Mouse (Mus musculus): ENCODE measurements around the gene Smim1. TPM values are rescaled to one million over a fixed set of nuclear protein-coding genes. Genes with fewer than 3 reads are reported as not detected.
A peak's percentile ranks its signal among the peaks of the same experiment; 100 is the strongest.

Gene Smim1
- polyA plus RNA-seq, 1 experiment from 2014 or later, result 10.5 TPM

- Histone ChIP-seq H3K27me3 (ENCODE audit: control insufficient read depth, insufficient read depth, low read length) (no peaks in the 10 kb centered on the region), H3K4me3 (ENCODE audit: low read depth, low read length) (peak within 1 kb of the TSS; percentile 97), H3K4me2 (ENCODE audit: low read depth) (peak within 1 kb of the TSS; percentile 96), H3K9ac (ENCODE audit: low read length) (peak within 1 kb of the TSS; percentile 93), H3K4me1 (ENCODE audit: control insufficient read depth, insufficient read depth, low read length) (peaks cover 9% of the 10 kb centered on the region), H3K36me3 (ENCODE audit: control insufficient read depth, insufficient read depth, low read length) (peaks cover 5% of the 10 kb centered on the region; the same call in 1 of the 2 replicates), H3K27ac (ENCODE audit: low read depth, low read length) (no peak within 1 kb of the TSS), H3K9me3 (ENCODE audit: control insufficient read depth, low read length) (no peaks in the 10 kb centered on the region)
- ATAC-seq (ENCODE audit: insufficient read depth, low FRiP score, low TSS enrichment) (peak; percentile 93), DNase-seq (ENCODE audit: low spot score) (peak; percentile 88)
- 0% methylated on average over 48 of the region's 59 CpGs for WGBS
Observed at GRCm38 (mm10) chr4:154011646-154012089, 14.4 kb downstream of the Smim1 start, which contains the start of gene Lrrc47. Lrrc47 (plus strand) TSS chr4:154011731.

- Histone ChIP-seq H3K4me2 (ENCODE audit: low read depth) (peak overlapping the region; percentile 96), H3K36me3 (ENCODE audit: control insufficient read depth, insufficient read depth, low read length) (peaks cover 4% of the 10 kb centered on the region; the same call in 1 of the 2 replicates), H3K4me3 (ENCODE audit: low read depth, low read length) (peak overlapping the region; percentile 97), H3K27me3 (ENCODE audit: control insufficient read depth, insufficient read depth, low read length) (no peaks in the 10 kb centered on the region), H3K4me1 (ENCODE audit: control insufficient read depth, insufficient read depth, low read length) (peaks cover 9% of the 10 kb centered on the region), H3K9ac (ENCODE audit: low read length) (peak overlapping the region; percentile 93), H3K9me3 (ENCODE audit: control insufficient read depth, low read length) (no peaks in the 10 kb centered on the region), H3K27ac (ENCODE audit: low read depth, low read length) (no peak overlapping the region)
- DNase-seq (ENCODE audit: low spot score) (no peak), ATAC-seq (ENCODE audit: insufficient read depth, low FRiP score, low TSS enrichment) (no peak)
- 29% methylated on average over 13 of the region's 13 CpGs for WGBS
Observed at GRCm38 (mm10) chr4:154010907-154011645, 15.0 kb downstream of the Smim1 start.

GRCm38 (mm10) chr4:154007759-154008158 lies 18.3 kb downstream of the Smim1 start:
- DNase-seq (ENCODE audit: low spot score), result no peak
- Histone ChIP-seq H3K36me3 (ENCODE audit: control insufficient read depth, insufficient read depth, low read length) (peaks cover 7% of the 10 kb centered on the region), H3K9me3 (ENCODE audit: control insufficient read depth, low read length) (no peaks in the 10 kb centered on the region), H3K27ac (ENCODE audit: low read depth, low read length) (no peak overlapping the region), H3K9ac (ENCODE audit: low read length) (no peak overlapping the region), H3K4me1 (ENCODE audit: control insufficient read depth, insufficient read depth, low read length) (peaks cover 3% of the 10 kb centered on the region), H3K4me2 (ENCODE audit: low read depth) (no peak overlapping the region), H3K27me3 (ENCODE audit: control insufficient read depth, insufficient read depth, low read length) (no peaks in the 10 kb centered on the region), H3K4me3 (ENCODE audit: low read depth, low read length) (no peak overlapping the region)
- WGBS, result 83% methylated on average over 4 of the region's 4 CpGs
- ATAC-seq (ENCODE audit: insufficient read depth, low FRiP score, low TSS enrichment), result no peak

GRCm38 (mm10) chr4:154006264-154006663 lies 19.8 kb downstream of the Smim1 start:
- ATAC-seq (ENCODE audit: insufficient read depth, low FRiP score, low TSS enrichment) (no peak), DNase-seq (ENCODE audit: low spot score) (no peak)
- no peaks in the 10 kb centered on the region for H3K9me3 ChIP-seq (ENCODE audit: control insufficient read depth, low read length)
- H3K4me2 ChIP-seq (ENCODE audit: low read depth), result no peak overlapping the region
- no peak overlapping the region for H3K4me3 ChIP-seq (ENCODE audit: low read depth, low read length)
- H3K9ac ChIP-seq (ENCODE audit: low read length), result no peak overlapping the region
- H3K27me3 ChIP-seq (ENCODE audit: control insufficient read depth, insufficient read depth, low read length), result no peaks in the 10 kb centered on the region
- H3K27ac ChIP-seq (ENCODE audit: low read depth, low read length), result no peak overlapping the region
- WGBS, result 89% methylated on average over 6 of the region's 6 CpGs
- H3K4me1 ChIP-seq (ENCODE audit: control insufficient read depth, insufficient read depth, low read length), result no peaks in the 10 kb centered on the region
- H3K36me3 ChIP-seq (ENCODE audit: control insufficient read depth, insufficient read depth, low read length), result peaks cover 10% of the 10 kb centered on the region

GRCm38 (mm10) chr4:154005488-154005887 lies 20.5 kb downstream of the Smim1 start:
- no peak overlapping the region for H3K4me3 ChIP-seq (ENCODE audit: low read depth, low read length)
- DNase-seq (ENCODE audit: low spot score), result no peak
- H3K9ac ChIP-seq (ENCODE audit: low read length), result no peak overlapping the region
- WGBS, result 88% methylated on average over 5 of the region's 5 CpGs
- H3K27me3 ChIP-seq (ENCODE audit: control insufficient read depth, insufficient read depth, low read length), result no peaks in the 10 kb centered on the region
- peaks cover 10% of the 10 kb centered on the region for H3K36me3 ChIP-seq (ENCODE audit: control insufficient read depth, insufficient read depth, low read length)
- no peak overlapping the region for H3K27ac ChIP-seq (ENCODE audit: low read depth, low read length)
- no peaks in the 10 kb centered on the region for H3K4me1 ChIP-seq (ENCODE audit: control insufficient read depth, insufficient read depth, low read length)
- no peak for ATAC-seq (ENCODE audit: insufficient read depth, low FRiP score, low TSS enrichment)
- no peaks in the 10 kb centered on the region for H3K9me3 ChIP-seq (ENCODE audit: control insufficient read depth, low read length)
- no peak overlapping the region for H3K4me2 ChIP-seq (ENCODE audit: low read depth)

- Histone ChIP-seq H3K9ac (ENCODE audit: low read length) (no peak overlapping the region), H3K4me1 (ENCODE audit: control insufficient read depth, insufficient read depth, low read length) (no peaks in the 10 kb centered on the region), H3K27me3 (ENCODE audit: control insufficient read depth, insufficient read depth, low read length) (no peaks in the 10 kb centered on the region), H3K4me3 (ENCODE audit: low read depth, low read length) (no peak overlapping the region), H3K27ac (ENCODE audit: low read depth, low read length) (no peak overlapping the region), H3K36me3 (ENCODE audit: control insufficient read depth, insufficient read depth, low read length) (peaks cover 18% of the 10 kb centered on the region), H3K9me3 (ENCODE audit: control insufficient read depth, low read length) (no peaks in the 10 kb centered on the region), H3K4me2 (ENCODE audit: low read depth) (no peak overlapping the region)
- WGBS, result 91% methylated on average over 8 of the region's 8 CpGs
- no peak for DNase-seq (ENCODE audit: low spot score)
- no peak for ATAC-seq (ENCODE audit: insufficient read depth, low FRiP score, low TSS enrichment)
Observed at GRCm38 (mm10) chr4:153993505-153993904, 32.5 kb downstream of the Smim1 start.

- WGBS, result 91% methylated on average over 10 of the region's 10 CpGs
- H3K27ac ChIP-seq (ENCODE audit: low read depth, low read length), result no peak overlapping the region
- no peaks in the 10 kb centered on the region for H3K9me3 ChIP-seq (ENCODE audit: control insufficient read depth, low read length)
- no peak overlapping the region for H3K4me3 ChIP-seq (ENCODE audit: low read depth, low read length)
- H3K4me2 ChIP-seq (ENCODE audit: low read depth), result no peak overlapping the region
- ATAC-seq (ENCODE audit: insufficient read depth, low FRiP score, low TSS enrichment), result no peak
- peaks cover 20% of the 10 kb centered on the region for H3K36me3 ChIP-seq (ENCODE audit: control insufficient read depth, insufficient read depth, low read length)
- H3K27me3 ChIP-seq (ENCODE audit: control insufficient read depth, insufficient read depth, low read length), result no peaks in the 10 kb centered on the region
- DNase-seq (ENCODE audit: low spot score), result no peak
- no peak overlapping the region for H3K9ac ChIP-seq (ENCODE audit: low read length)
- H3K4me1 ChIP-seq (ENCODE audit: control insufficient read depth, insufficient read depth, low read length), result no peaks in the 10 kb centered on the region
Observed at GRCm38 (mm10) chr4:153992715-153993114, 33.3 kb downstream of the Smim1 start.

GRCm38 (mm10) chr4:153980470-153980869 lies 45.6 kb downstream of the Smim1 start:
- Histone ChIP-seq H3K36me3 (ENCODE audit: control insufficient read depth, insufficient read depth, low read length) (peaks cover 17% of the 10 kb centered on the region), H3K4me3 (ENCODE audit: low read depth, low read length) (no peak overlapping the region), H3K27ac (ENCODE audit: low read depth, low read length) (no peak overlapping the region), H3K9me3 (ENCODE audit: control insufficient read depth, low read length) (no peaks in the 10 kb centered on the region), H3K9ac (ENCODE audit: low read length) (no peak overlapping the region), H3K27me3 (ENCODE audit: control insufficient read depth, insufficient read depth, low read length) (no peaks in the 10 kb centered on the region), H3K4me1 (ENCODE audit: control insufficient read depth, insufficient read depth, low read length) (peaks cover 8% of the 10 kb centered on the region), H3K4me2 (ENCODE audit: low read depth) (no peak overlapping the region)
- DNase-seq (ENCODE audit: low spot score) (no peak), ATAC-seq (ENCODE audit: insufficient read depth, low FRiP score, low TSS enrichment) (no peak)
- 96% methylated on average over 11 of the region's 11 CpGs for WGBS

- Histone ChIP-seq H3K4me3 (ENCODE audit: low read depth, low read length) (no peak overlapping the region), H3K9me3 (ENCODE audit: control insufficient read depth, low read length) (no peaks in the 10 kb centered on the region), H3K9ac (ENCODE audit: low read length) (no peak overlapping the region), H3K36me3 (ENCODE audit: control insufficient read depth, insufficient read depth, low read length) (peaks cover 8% of the 10 kb centered on the region), H3K27me3 (ENCODE audit: control insufficient read depth, insufficient read depth, low read length) (no peaks in the 10 kb centered on the region), H3K27ac (ENCODE audit: low read depth, low read length) (no peak overlapping the region), H3K4me1 (ENCODE audit: control insufficient read depth, insufficient read depth, low read length) (peaks cover 8% of the 10 kb centered on the region), H3K4me2 (ENCODE audit: low read depth) (no peak overlapping the region)
- ATAC-seq (ENCODE audit: insufficient read depth, low FRiP score, low TSS enrichment), result no peak
- 93% methylated on average over 10 of the region's 10 CpGs for WGBS
- no peak for DNase-seq (ENCODE audit: low spot score)
Observed at GRCm38 (mm10) chr4:153979243-153979642, 46.8 kb downstream of the Smim1 start.

Measured in neural tube, embryonic 11.5 days (tissue).